Mouse (Mus musculus): Measurements from ENCODE around the gene Fgf4. TPM values are rescaled to one million over a fixed set of nuclear protein-coding genes. Genes with fewer than 3 reads are reported as not detected.

Gene Fgf4
- 0.60 TPM for polyA plus RNA-seq (2017; shearing (Covaris generic))

GRCm38 (mm10) chr7:144847067-144847466 is at the start of gene Fgf4:
Fgf4 (plus strand) TSS chr7:144847367.

DNA sequence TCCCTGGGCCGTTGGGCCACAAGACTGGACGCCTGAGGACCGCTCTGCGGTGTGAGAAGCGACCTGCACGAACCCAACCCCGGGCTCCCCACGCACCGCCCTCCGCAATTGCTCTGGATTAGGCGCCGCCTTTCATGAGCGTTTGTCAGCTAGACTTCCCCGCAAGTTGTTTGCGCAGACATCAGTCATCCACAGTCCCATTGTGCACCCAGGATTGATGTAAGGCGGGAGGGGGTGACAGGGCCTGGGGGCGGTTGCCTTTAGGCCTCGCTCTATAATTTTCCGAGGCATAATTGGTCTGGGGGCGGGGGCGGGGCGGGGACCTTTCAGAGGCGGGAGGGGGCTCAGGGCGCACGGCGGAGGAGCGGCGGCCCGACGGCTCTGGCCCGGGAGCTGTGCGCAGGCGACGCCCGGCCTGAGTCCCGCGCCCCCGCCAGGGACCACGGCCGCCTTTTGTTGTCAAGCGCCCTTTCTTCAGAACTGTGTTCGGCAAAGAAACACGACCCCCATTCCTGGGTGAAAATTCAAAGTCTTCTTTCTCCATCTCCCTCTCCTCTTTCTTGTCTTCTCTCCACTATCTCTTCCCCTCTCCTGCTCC is 9.2 kb upstream of the Fgf4 start, which contains the start of gene Fgf3:
Fgf3 (plus strand) TSS at position 193 of the 598 bp plus-strand sequence.

GRCm38 (mm10) chr7:144896294-144897218 is 49.4 kb downstream of the Fgf4 start, which contains the start of gene Fgf15:
Fgf15 (plus strand) TSS chr7:144896531.

Other genes starting within 250 kb of the Fgf4 start
- gene Ano1, start 95.4 kb upstream of the Fgf4 start, polyA plus RNA-seq (2017; shearing (Covaris generic)) = 0.23 TPM
- gene Fgf3, start 9.3 kb upstream of the Fgf4 start, polyA plus RNA-seq (2017; shearing (Covaris generic)) = not detected
- gene Fgf15, start 49.2 kb downstream of the Fgf4 start, polyA plus RNA-seq (2017; shearing (Covaris generic)) = not detected
- 15.8 TPM for gene LTO1, start 67.7 kb downstream of the Fgf4 start, polyA plus RNA-seq (2017; shearing (Covaris generic))
- 0.43 TPM for gene Ccnd1, start 92.6 kb downstream of the Fgf4 start, polyA plus RNA-seq (2017; shearing (Covaris generic))